Mouse (Mus musculus) E14TG2a.4 (cell line): ENCODE measurements around the gene 4933402J07Rik.

Experiments
- CTCF ChIP-seq: conservative IDR thresholded peaks from 2 replicates; pipeline ENCODE4 v1.5.1; 2014; ENCODE audit warnings: low read length
- NANOG ChIP-seq: IDR thresholded peaks from 2 replicates; pipeline ENCODE4 v1.6.1; 2014; ENCODE audit warnings: borderline replicate concordance, low read length, mixed read lengths
- POU5F1 ChIP-seq: IDR thresholded peaks from 2 replicates; pipeline ENCODE4 v1.6.1; 2014; ENCODE audit warnings: low read length, borderline replicate concordance

DNA sequence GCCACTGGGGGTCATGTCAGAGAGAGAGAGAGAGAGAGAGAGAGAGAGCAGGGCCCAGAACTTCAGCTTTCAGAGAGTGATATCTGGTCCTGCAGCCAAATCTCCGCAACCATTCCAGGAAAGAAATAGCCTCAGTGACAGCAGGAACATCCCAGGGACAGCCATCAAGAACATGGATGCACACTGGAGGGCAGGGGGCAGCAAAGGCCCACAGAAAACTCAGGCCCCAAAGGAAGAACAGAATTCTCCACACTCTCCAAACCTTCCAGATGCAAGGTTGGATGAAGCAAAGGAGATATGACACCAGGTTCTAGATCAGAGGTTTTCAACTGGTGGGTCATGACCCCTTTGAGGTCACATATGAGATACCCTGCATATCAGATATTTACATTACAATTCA lies 50.0 kb downstream of the 4933402J07Rik start:
- TF ChIP-seq CTCF (no peak), POU5F1 (no peak), NANOG (no peak)
